ENCODE assay signal across 9 mouse cellular contexts in the genomic region with DNA sequence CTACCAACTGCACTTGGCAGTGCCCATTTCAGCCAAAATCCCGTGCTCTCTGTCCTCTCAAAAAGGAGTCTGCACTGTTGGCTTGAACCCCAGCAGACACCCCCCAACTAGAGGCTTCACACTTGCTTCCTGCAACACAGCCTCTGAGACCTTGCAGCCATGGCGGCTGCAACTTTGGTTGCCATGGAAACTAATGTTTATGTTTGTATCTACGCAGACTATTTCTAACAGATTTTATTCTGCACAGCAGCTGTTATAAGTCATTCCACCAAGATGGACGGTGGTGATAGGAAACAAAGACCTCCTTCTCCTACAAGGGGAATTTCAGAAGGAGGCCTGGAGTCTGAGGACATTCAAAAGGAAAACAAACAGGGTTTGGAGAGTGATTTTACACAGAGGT.
A peak's percentile ranks its signal among the peaks of the same experiment; 100 is the strongest.
DNase-seq lines count a peak whose midpoint lies in the region; ATAC-seq and TF ChIP-seq lines count a peak whose summit lies in the region.
"Had no signal": no experiment of that assay in that cellular context is flagged by ENCODE, and none has a peak within 500 bp of the region (broad histone marks: within the 10 kb centered on the region; RNA-seq: fewer than 3 reads in every experiment).

No protein-coding gene starts in this region.

- 0 out of 2 replicates have a peak, but pooled peaks cover 8% of the 10 kb centered on the region for H3K4me1 ChIP-seq in kidney, embryonic 16.5 days (ENCODE audit: insufficient read depth, low read length)
- no peaks in the 10 kb centered on the region for H3K4me1 ChIP-seq in kidney, adult 2 months (ENCODE audit: control insufficient read depth, insufficient read depth, low read length)
- H3K4me1 ChIP-seq in embryonic facial prominence, embryonic 10.5 days = peaks cover 27% of the 10 kb centered on the region
- peaks cover 10% of the 10 kb centered on the region; the same call in 1 of the 2 replicates for H3K4me1 ChIP-seq in forebrain, postnatal 0 days (ENCODE audit: insufficient read depth)
- H3K4me1 ChIP-seq in midbrain, embryonic 15.5 days = peaks cover 24% of the 10 kb centered on the region

- ATAC-seq in kidney, embryonic 16.5 days (ENCODE audit: low FRiP score, low TSS enrichment) = peak; percentile 71
- ATAC-seq in forebrain, postnatal 0 days = peak; percentile 66
- ATAC-seq in midbrain, embryonic 15.5 days (replicated peaks) = 0 out of 2 replicates have a peak, but pooled peaks have one; percentile 15

- TF ChIP-seq POLR2A in kidney, adult 2 months (IDR thresholded peaks at IDR 0.05; ENCODE audit: low read depth, low read length) = no peak

- no peak for TF ChIP-seq CTCF in kidney, adult 2 months (conservative IDR thresholded peaks at IDR 0.05; ENCODE audit: insufficient read depth, insufficient read length, low read depth, low read length)
- TF ChIP-seq CTCF in forebrain, postnatal 0 days (IDR thresholded peaks at IDR 0.05; ENCODE audit: low read depth) = no peak

- WGBS in kidney, embryonic 16.5 days = 37% methylated on average over 4 of the region's 4 CpGs
- WGBS in kidney, adult 2 months = 49% methylated on average over 4 of the region's 4 CpGs
- WGBS in embryonic facial prominence, embryonic 10.5 days = 42% methylated on average over 4 of the region's 4 CpGs
- 19% methylated on average over 4 of the region's 4 CpGs for WGBS in forebrain, postnatal 0 days
- WGBS in midbrain, embryonic 15.5 days = 31% methylated on average over 4 of the region's 4 CpGs

- no peak overlapping the region for H3K4me3 ChIP-seq in kidney, embryonic 16.5 days (ENCODE audit: low read length)
- no peak overlapping the region for H3K4me3 ChIP-seq in kidney, adult 2 months (ENCODE audit: insufficient read depth, low read depth, low read length)
- no peak overlapping the region for H3K4me3 ChIP-seq in embryonic facial prominence, embryonic 10.5 days
- no peak overlapping the region for H3K4me3 ChIP-seq in forebrain, postnatal 0 days (ENCODE audit: low read depth, low read length)
- H3K4me3 ChIP-seq in midbrain, embryonic 15.5 days = no peak overlapping the region
- H3K4me3 ChIP-seq: erythroblast, embryonic 14.5 days had no signal

- peak overlapping the region; percentile 4; the same call in 1 of the 2 replicates for H3K27ac ChIP-seq in kidney, embryonic 16.5 days (ENCODE audit: low read length)
- H3K27ac ChIP-seq in kidney, adult 2 months (ENCODE audit: insufficient read depth, low read depth, low read length) = no peak overlapping the region
- H3K27ac ChIP-seq in embryonic facial prominence, embryonic 10.5 days (replicated peaks) = peak overlapping the region; percentile 74
- peak overlapping the region; percentile 30; the same call in 1 of the 2 replicates for H3K27ac ChIP-seq in forebrain, postnatal 0 days (ENCODE audit: low read depth, low read length)
- H3K27ac ChIP-seq in midbrain, embryonic 15.5 days = peak overlapping the region; percentile 58

- H3K9me3 ChIP-seq in kidney, embryonic 16.5 days (ENCODE audit: low read length) = no peaks in the 10 kb centered on the region
- no peaks in the 10 kb centered on the region for H3K9me3 ChIP-seq in embryonic facial prominence, embryonic 10.5 days
- H3K9me3 ChIP-seq in forebrain, postnatal 0 days (ENCODE audit: low read length) = no peaks in the 10 kb centered on the region
- no peaks in the 10 kb centered on the region for H3K9me3 ChIP-seq in midbrain, embryonic 15.5 days

- no peak overlapping the region for H3K4me2 ChIP-seq in kidney, embryonic 16.5 days (replicated peaks; ENCODE audit: low read depth, low read length)
- H3K4me2 ChIP-seq in forebrain, postnatal 0 days (ENCODE audit: low read depth) = no peak overlapping the region
- H3K4me2 ChIP-seq in midbrain, embryonic 15.5 days = no peak overlapping the region

- no peak for DNase-seq in kidney, adult 2 months
- peak; percentile 45 for DNase-seq in embryonic facial prominence, embryonic 10.5 days (ENCODE audit: low spot score)
- peak; percentile 60 for DNase-seq in forebrain, postnatal 0 days
- DNase-seq in urinary bladder, postnatal 14 days (ENCODE audit: low spot score) = no peak
- DNase-seq in cerebellum, adult 18-20 months = no peak
- DNase-seq: heart, adult 18-20 months had no signal

- no peaks in the 10 kb centered on the region for H3K36me3 ChIP-seq in kidney, embryonic 16.5 days (ENCODE audit: insufficient read depth, low read length)
- no peaks in the 10 kb centered on the region for H3K36me3 ChIP-seq in kidney, adult 2 months (ENCODE audit: control insufficient read depth, insufficient read depth, low read length)
- H3K36me3 ChIP-seq in embryonic facial prominence, embryonic 10.5 days (replicated peaks) = no peaks in the 10 kb centered on the region
- no peaks in the 10 kb centered on the region for H3K36me3 ChIP-seq in forebrain, postnatal 0 days (ENCODE audit: insufficient read depth)
- H3K36me3 ChIP-seq in midbrain, embryonic 15.5 days (replicated peaks) = no peaks in the 10 kb centered on the region

- H3K9ac ChIP-seq in kidney, embryonic 16.5 days (replicated peaks; ENCODE audit: low read length) = no peak overlapping the region
- H3K9ac ChIP-seq in forebrain, postnatal 0 days = no peak overlapping the region
- no peak overlapping the region for H3K9ac ChIP-seq in midbrain, embryonic 15.5 days

- H3K27me3 ChIP-seq in kidney, embryonic 16.5 days (ENCODE audit: insufficient read depth, low read length) = no peaks in the 10 kb centered on the region
- H3K27me3 ChIP-seq in kidney, adult 2 months (replicated peaks; ENCODE audit: control insufficient read depth, insufficient read depth, low read length) = no peaks in the 10 kb centered on the region
- no peaks in the 10 kb centered on the region for H3K27me3 ChIP-seq in embryonic facial prominence, embryonic 10.5 days (replicated peaks; ENCODE audit: low read depth, poor library complexity, severe bottlenecking)
- H3K27me3 ChIP-seq in forebrain, postnatal 0 days (ENCODE audit: insufficient read depth, low read length) = no peaks in the 10 kb centered on the region
- no peaks in the 10 kb centered on the region for H3K27me3 ChIP-seq in midbrain, embryonic 15.5 days (replicated peaks)

Comparison
In these comparisons a context has a peak if more than half of its experiments do, and no peak if none do; other contexts are left out.
1. ATAC-seq: peak in every context shown above with its lines; median percentile 71 in kidney, embryonic 16.5 days; 66 in forebrain, postnatal 0 days; 15 in midbrain, embryonic 15.5 days.
2. DNase-seq: peak in embryonic facial prominence, embryonic 10.5 days (single experiment) and forebrain, postnatal 0 days (single experiment); none in kidney, adult 2 months (single experiment), urinary bladder, postnatal 14 days (single experiment) and cerebellum, adult 18-20 months (0 of 2).